Mouse (Mus musculus) inflammation-experienced regulatory T-cells (primary cell): ENCODE measurements around the gene Kctd6. TPM values are rescaled to one million over a fixed set of nuclear protein-coding genes. Genes with fewer than 3 reads are reported as not detected.

Experiments used
- polyA plus RNA-seq, 2 experiments: library from polyadenylated mRNA; unstranded; fragments of 100-300 nt; shearing (Covaris generic); gene quantifications; one replicate each; pipeline ENCODE4 v1.2.1; 2017

The Kctd6 gene
- 10 to 100 TPM; 11.9 to 13.3 TPM for polyA plus RNA-seq

DNA sequence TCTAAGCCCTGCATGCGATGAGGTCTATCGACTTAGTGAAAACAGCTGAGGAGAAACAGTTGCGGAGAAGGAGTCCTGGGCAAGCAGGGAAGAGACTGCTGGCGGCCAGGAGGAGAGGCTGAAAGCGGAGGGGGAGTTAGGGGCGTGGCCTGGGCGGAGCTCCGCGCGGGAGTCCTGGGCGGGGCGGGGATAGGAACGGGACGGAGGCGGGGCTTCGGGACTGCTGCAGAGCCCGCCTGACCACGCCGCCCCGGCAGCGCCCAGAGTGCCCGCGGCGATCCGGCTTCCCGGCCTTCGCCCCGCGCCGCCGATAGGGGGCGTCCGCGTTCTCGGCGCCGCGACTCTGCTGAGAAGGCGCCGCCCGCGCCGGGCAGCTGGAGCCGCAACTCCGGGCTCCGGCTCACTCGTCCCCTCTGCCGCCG is at the start of gene Kctd6:
Gene Kctd6, plus strand, starts transcription at position 338 of the 422 bp plus-strand sequence.

DNA sequence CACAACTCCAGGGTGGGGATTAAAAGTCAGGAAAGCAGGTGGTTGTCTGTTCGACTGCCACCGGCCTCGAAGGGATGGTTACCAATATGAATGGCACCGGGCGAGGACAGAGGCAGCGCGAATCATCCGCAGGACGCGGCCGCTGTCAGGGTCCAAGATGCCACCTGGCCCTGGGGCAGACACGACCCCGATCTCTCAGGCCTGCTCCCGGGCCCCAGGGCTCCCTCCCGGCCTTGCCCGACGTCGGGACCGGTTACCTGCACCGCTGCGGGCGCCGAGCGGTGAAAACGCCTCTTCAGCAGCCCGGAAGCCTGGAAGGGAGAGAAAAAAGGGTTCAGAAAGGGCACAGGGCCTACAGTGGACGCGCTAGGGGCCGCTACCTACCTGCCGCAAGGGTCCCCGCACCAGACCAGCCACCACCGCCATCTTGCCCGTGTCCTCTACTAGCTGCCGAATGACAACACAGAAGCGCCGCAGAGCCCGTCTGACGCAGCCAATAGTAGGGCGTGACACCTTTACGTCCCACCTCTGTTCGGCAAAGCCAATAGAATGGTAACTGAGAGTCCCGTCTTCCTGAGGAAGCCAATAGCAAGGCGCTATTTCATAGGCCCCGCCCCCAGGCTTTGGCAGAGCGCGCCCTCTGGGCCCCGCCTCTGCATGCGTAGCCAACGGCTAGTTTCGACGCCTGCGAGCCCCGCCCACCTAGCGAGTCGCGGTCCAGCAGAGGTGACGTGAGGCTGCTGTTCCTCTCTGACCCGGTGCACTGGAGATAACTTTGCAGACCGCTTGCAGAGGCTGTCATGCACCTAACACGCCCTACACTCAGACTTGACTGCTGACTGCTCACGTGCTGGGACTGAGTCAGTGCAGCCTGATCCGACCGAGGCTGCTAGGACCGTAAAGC is 41.2 kb upstream of the Kctd6 start, which contains the start of gene Pdhb:
Gene Pdhb, minus strand, starts transcription at position 519 of the 904 bp plus-strand sequence.

DNA sequence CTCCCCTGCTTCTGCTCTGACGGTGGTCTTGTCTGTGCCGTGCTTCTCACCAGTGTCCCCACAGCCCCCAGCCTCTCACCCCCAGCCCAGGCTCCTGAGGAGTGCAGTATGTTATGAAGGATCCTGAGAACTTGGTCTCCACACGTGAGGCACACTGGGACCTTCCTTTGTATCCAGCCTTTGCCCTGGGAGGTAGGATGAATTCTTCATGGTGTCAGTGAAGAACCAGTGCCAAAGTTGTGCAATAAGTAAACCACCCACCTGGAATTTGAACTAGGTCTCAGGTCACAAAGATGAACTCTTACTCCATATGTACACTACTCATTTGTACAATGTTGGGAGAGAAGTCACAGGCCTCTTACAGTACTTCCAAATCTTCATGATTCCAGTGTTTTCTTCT is 45.2 kb downstream of the Kctd6 start, which contains the start of gene Acox2:
Gene Acox2, minus strand, starts transcription at position 188 of the 400 bp plus-strand sequence.

Other genes with a start within 250 kb of the Kctd6 start
- gene Dnase1l3, start 219.6 kb upstream of the Kctd6 start, polyA plus RNA-seq, result 1 to 10 TPM in 1 of 2 experiments, under 1 TPM in 1; 0.59 to 1.1 TPM
- 10 to 100 TPM; 26.4 to 37.5 TPM for gene Abhd6, start 211.2 kb upstream of the Kctd6 start, polyA plus RNA-seq
- 10 to 100 TPM; 34.2 to 43.0 TPM for gene Rpp14, start 133.8 kb upstream of the Kctd6 start, polyA plus RNA-seq
- gene Pxk, start 115.9 kb upstream of the Kctd6 start, polyA plus RNA-seq, result 10 to 100 TPM; 57.4 to 73.8 TPM
- 100 to 1,000 TPM; 148 to 195 TPM for gene Pdhb, start 41.1 kb upstream of the Kctd6 start, polyA plus RNA-seq
- 1 to 10 TPM in 1 of 2 experiments, under 1 TPM in 1; 0.07 to 2.0 TPM for gene Acox2, start 45.2 kb downstream of the Kctd6 start, polyA plus RNA-seq
- under 1 TPM; 0.24 to 0.50 TPM for gene Fam107a, start 103.9 kb downstream of the Kctd6 start, polyA plus RNA-seq
- gene Oit1, start 164.6 kb downstream of the Kctd6 start, polyA plus RNA-seq, result 1 to 10 TPM; 1.7 to 3.4 TPM